Mouse (Mus musculus): ENCODE measurements around the gene Madd.

GRCm38 (mm10) chr2:91090208-91090607, 93.4 kb downstream of the Madd start:
- TF ChIP-seq CTCF (IDR thresholded peaks at IDR 0.05; ENCODE audit: control insufficient read depth, insufficient read depth, insufficient replicate concordance, low read depth, low read length) = no peak
- no peak for TF ChIP-seq POLR2A (IDR thresholded peaks at IDR 0.05; ENCODE audit: control insufficient read depth, low read depth, low read length)

All from testis, adult 2 months (tissue).